Mouse (Mus musculus) heart, embryonic 11.5 days (tissue): ENCODE results near the gene Fzd7. TPM values are rescaled to one million over a fixed set of nuclear protein-coding genes. Genes with fewer than 3 reads are reported as not detected.

Experiments
- ATAC-seq: fragments of 200-750 bp; cut with Nextera tagmentation; replicated peaks from 2 replicates; pipeline ENCODE4 v1.8.0; 2017; ENCODE audit warnings: moderate library complexity; ENCODE audit not compliant: insufficient number of reproducible peaks, low FRiP score, low TSS enrichment
- H3K27ac ChIP-seq: fragments of 300-500 bp; sonication (generic); 2 replicates; pipeline ENCODE4 v1.5.1; 2014; ENCODE audit warnings: mild to moderate bottlenecking, low read depth, low read length
- H3K27me3 ChIP-seq: fragments of 300-500 bp; sonication (generic); 2 replicates; pipeline ENCODE4 v1.6.1; 2014; ENCODE audit warnings: mild to moderate bottlenecking, low read length, mixed read lengths; ENCODE audit not compliant: control insufficient read depth, insufficient read depth
- H3K36me3 ChIP-seq: fragments of 300-500 bp; sonication (generic); 2 replicates; pipeline ENCODE4 v1.6.1; 2014; ENCODE audit warnings: mild to moderate bottlenecking, low read length, moderate library complexity, mixed read lengths; ENCODE audit not compliant: control insufficient read depth, insufficient read depth
- H3K4me1 ChIP-seq: fragments of 300-500 bp; sonication (generic); 2 replicates; pipeline ENCODE4 v1.6.1; 2014; ENCODE audit warnings: low read length; ENCODE audit not compliant: control insufficient read depth, insufficient read depth
- H3K4me2 ChIP-seq: fragments of 300-500 bp; sonication (generic); 2 replicates; pipeline ENCODE4 v1.6.1; 2014; ENCODE audit warnings: mild to moderate bottlenecking, moderate library complexity
- H3K4me3 ChIP-seq: fragments of 300-500 bp; sonication (generic); 2 replicates; pipeline ENCODE4 v1.5.1; 2014; ENCODE audit warnings: low read depth, low read length
- H3K9ac ChIP-seq: fragments of 300-500 bp; sonication (generic); 2 replicates; pipeline ENCODE4 v1.6.1; 2014; ENCODE audit warnings: mild to moderate bottlenecking, low read depth, low read length, moderate library complexity
- H3K9me3 ChIP-seq: fragments of 300-500 bp; sonication (generic); replicated peaks from 2 replicates; pipeline ENCODE4 v1.6.1; 2016; ENCODE audit warnings: low read length; ENCODE audit not compliant: control insufficient read depth
- WGBS: fragments of 180-500 bp; shearing (Covaris S2); extraction: QIAGEN DNeasy Blood & Tissue Kit; methylation state at CpG from one replicate; pipeline ENCODE4 v1.1.7; 2014; ENCODE audit not compliant: insufficient replicate concordance; 5-methylcytosine and 5-hydroxymethylcytosine counted together
- polyA plus RNA-seq: library from polyadenylated mRNA; unstranded; fragments of >200 nt; fragmentation: Nextera tagmentation; extraction: Ambion mirVana; gene quantifications from 2 replicates; pipeline ENCODE4 v1.2.1, GENCODE M21; 2014

The Fzd7 gene
- polyA plus RNA-seq, 1 experiment from 2014 or later, result 6.0 TPM

- Histone ChIP-seq H3K4me2 (no peak overlapping the region), H3K9me3 (no peaks in the 10 kb centered on the region), H3K27ac (no peak overlapping the region), H3K4me1 (peaks cover 6% of the 10 kb centered on the region; the same call in 1 of the 2 replicates), H3K27me3 (peaks cover 27% of the 10 kb centered on the region), H3K4me3 (no peak overlapping the region), H3K36me3 (no peaks in the 10 kb centered on the region), H3K9ac (no peak overlapping the region)
- WGBS, result 25% methylated on average over 2 of the region's 2 CpGs
- ATAC-seq, result no peak
Measured at GRCm38 (mm10) chr1:59475618-59476017, 6.6 kb upstream of the Fzd7 start.

GRCm38 (mm10) chr1:59478911-59479310, 3.3 kb upstream of the Fzd7 start:
- H3K27me3 ChIP-seq, result peaks cover 30% of the 10 kb centered on the region

GRCm38 (mm10) chr1:59480821-59481455, 1.3 kb upstream of the Fzd7 start:
- H3K9ac ChIP-seq, result peak overlapping the region; percentile 75
- H3K27me3 ChIP-seq, result peaks cover 24% of the 10 kb centered on the region
- peak overlapping the region; percentile 76 for H3K4me3 ChIP-seq
- peak overlapping the region; percentile 89 for H3K27ac ChIP-seq
- H3K9me3 ChIP-seq, result no peaks in the 10 kb centered on the region
- H3K36me3 ChIP-seq, result no peaks in the 10 kb centered on the region; the same call in 1 of the 2 replicates
- peaks cover 16% of the 10 kb centered on the region for H3K4me1 ChIP-seq
- no peak for ATAC-seq
- H3K4me2 ChIP-seq, result peak overlapping the region; percentile 80
- 3% methylated on average over 23 of the region's 23 CpGs for WGBS

More at GRCm38 (mm10) chr1:59478911-59479310, 3.3 kb upstream of the Fzd7 start:
- no peak overlapping the region for H3K9ac ChIP-seq
- no peak overlapping the region for H3K4me3 ChIP-seq
- H3K27ac ChIP-seq, result no peak overlapping the region
- 68% methylated on average over 3 of the region's 3 CpGs for WGBS
- no peak for ATAC-seq
- no peaks in the 10 kb centered on the region for H3K36me3 ChIP-seq
- no peaks in the 10 kb centered on the region for H3K9me3 ChIP-seq
- peaks cover 12% of the 10 kb centered on the region for H3K4me1 ChIP-seq
- H3K4me2 ChIP-seq, result no peak overlapping the region

GRCm38 (mm10) chr1:59481456-59482291, 550 bp upstream of the Fzd7 start:
- no peaks in the 10 kb centered on the region; the same call in 1 of the 2 replicates for H3K36me3 ChIP-seq
- H3K27ac ChIP-seq, result peak overlapping the region; percentile 89
- peaks cover 19% of the 10 kb centered on the region for H3K27me3 ChIP-seq
- H3K4me2 ChIP-seq, result peak overlapping the region; percentile 80
- peak; percentile 92 for ATAC-seq
- H3K4me1 ChIP-seq, result peaks cover 16% of the 10 kb centered on the region
- peak overlapping the region; percentile 76 for H3K4me3 ChIP-seq
- H3K9me3 ChIP-seq, result no peaks in the 10 kb centered on the region
- peak overlapping the region; percentile 83 for H3K9ac ChIP-seq
- under 1% methylated on average over 54 of the region's 57 CpGs for WGBS

- H3K27me3 ChIP-seq, result peaks cover 16% of the 10 kb centered on the region
- 0 out of 2 replicates have a peak, but pooled peaks have one; percentile 6 for ATAC-seq
- H3K4me2 ChIP-seq, result peak overlapping the region; percentile 80
- H3K36me3 ChIP-seq, result no peaks in the 10 kb centered on the region; the same call in 1 of the 2 replicates
- no peaks in the 10 kb centered on the region for H3K9me3 ChIP-seq
- H3K4me3 ChIP-seq, result peak overlapping the region; percentile 76
- H3K27ac ChIP-seq, result peak overlapping the region; percentile 84
- peak overlapping the region; percentile 83 for H3K9ac ChIP-seq
- H3K4me1 ChIP-seq, result peaks cover 23% of the 10 kb centered on the region
- under 1% methylated on average over 88 of the region's 88 CpGs for WGBS
Measured at GRCm38 (mm10) chr1:59482696-59483520, 684 bp downstream of the Fzd7 start.

- 2% methylated on average over 45 of the region's 46 CpGs for WGBS
- H3K9ac ChIP-seq, result peak overlapping the region; percentile 83
- H3K36me3 ChIP-seq, result no peaks in the 10 kb centered on the region; the same call in 1 of the 2 replicates
Measured at GRCm38 (mm10) chr1:59483521-59484245, 1.5 kb downstream of the Fzd7 start.

GRCm38 (mm10) chr1:59484314-59484713, 2.1 kb downstream of the Fzd7 start:
- Histone ChIP-seq H3K27ac (no peak overlapping the region), H3K4me3 (peak overlapping the region; percentile 76), H3K36me3 (no peaks in the 10 kb centered on the region; the same call in 1 of the 2 replicates), H3K9me3 (no peaks in the 10 kb centered on the region), H3K4me2 (peak overlapping the region; percentile 80), H3K9ac (peak overlapping the region; percentile 71), H3K4me1 (peaks cover 30% of the 10 kb centered on the region), H3K27me3 (peaks cover 14% of the 10 kb centered on the region)
- WGBS, result 11% methylated on average over 21 of the region's 21 CpGs
- ATAC-seq, result no peak

More at GRCm38 (mm10) chr1:59483521-59484245, 1.5 kb downstream of the Fzd7 start:
- Histone ChIP-seq H3K4me3 (peak overlapping the region; percentile 76), H3K27me3 (peaks cover 15% of the 10 kb centered on the region), H3K4me1 (peaks cover 24% of the 10 kb centered on the region), H3K27ac (no peak overlapping the region), H3K9me3 (no peaks in the 10 kb centered on the region), H3K4me2 (peak overlapping the region; percentile 80)
- ATAC-seq, result no peak
